Mouse (Mus musculus) lung, adult 2 months (tissue): ENCODE results near the gene Zcrb1.

ENCODE experiments used
- CTCF ChIP-seq: fragments of 200-500 bp; IDR thresholded peaks from 2 replicates; pipeline ENCODE4 v1.5.1; 2011; ENCODE audit warnings: mild to moderate bottlenecking, low read length, control low read depth; ENCODE audit not compliant: insufficient read depth
- POLR2A ChIP-seq: fragments of 200-500 bp; IDR thresholded peaks from 2 replicates; pipeline ENCODE4 v1.6.1; 2011; ENCODE audit warnings: low read depth, mild to moderate bottlenecking, control low read depth, low read length, borderline replicate concordance; ENCODE audit errors: extremely low read depth

GRCm38 (mm10) chr15:93422537-93422936 is 24.4 kb upstream of the Zcrb1 start:
- TF ChIP-seq POLR2A, result no peak
- no peak for TF ChIP-seq CTCF
